Mouse (Mus musculus) left cerebral cortex, postnatal 14 days (tissue): ENCODE measurements around the gene Camk2g. TPM values are rescaled to one million over a fixed set of nuclear protein-coding genes. Genes with fewer than 3 reads are reported as not detected.
A peak's percentile ranks its signal among the peaks of the same experiment; 100 is the strongest.

Experiments
- DNase-seq, 2 experiments: peaks; one replicate each; pipeline ENCODE4 v3.0.0; 2021 to 2022; ENCODE audit warnings: low spot score in 2 of 2, mixed read lengths in 1 of 2
- intact Hi-C: fragments of 180-260 bp; cut with DNase I; formaldehyde crosslinking; loops from one replicate; pipeline ENCODE4 v1.15.1; 2025
- total RNA-seq, 2 experiments: library from RNA; stranded (reverse); gene quantifications; 2 replicates each; pipeline ENCODE4 v1.2.3; 2021

Camk2g gene
- total RNA-seq, 2 experiments from 2014 or later = 305 to 316 TPM

DNA sequence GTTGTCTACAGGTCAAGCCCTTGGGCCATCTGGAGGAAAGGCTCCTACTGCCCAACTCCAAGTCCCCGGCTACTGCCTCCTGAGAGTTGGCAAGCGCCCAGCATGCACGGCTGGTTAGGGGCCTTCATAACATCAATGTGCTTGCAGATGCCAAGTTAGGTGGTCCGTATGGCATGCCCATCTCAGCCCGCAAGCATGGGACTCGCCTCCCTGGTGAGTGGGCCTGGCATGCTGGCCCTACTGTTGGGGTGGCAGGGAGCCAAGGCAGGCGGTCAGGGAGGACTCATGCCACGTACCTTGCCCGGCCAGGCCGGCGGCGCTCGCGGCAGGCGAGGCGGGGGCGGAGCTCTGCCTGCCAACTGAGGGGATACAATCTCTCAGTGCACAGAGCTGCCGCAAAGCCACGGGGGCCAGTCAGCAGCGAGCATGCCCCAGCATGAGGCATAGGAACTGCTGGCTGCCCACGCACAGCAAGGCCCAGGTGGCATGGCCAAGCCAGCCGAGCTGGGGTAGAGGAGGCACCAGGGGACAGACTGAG is 36.4 kb downstream of the Camk2g start:
- intact Hi-C loops = no loop called here
- DNase-seq = no peak

DNA sequence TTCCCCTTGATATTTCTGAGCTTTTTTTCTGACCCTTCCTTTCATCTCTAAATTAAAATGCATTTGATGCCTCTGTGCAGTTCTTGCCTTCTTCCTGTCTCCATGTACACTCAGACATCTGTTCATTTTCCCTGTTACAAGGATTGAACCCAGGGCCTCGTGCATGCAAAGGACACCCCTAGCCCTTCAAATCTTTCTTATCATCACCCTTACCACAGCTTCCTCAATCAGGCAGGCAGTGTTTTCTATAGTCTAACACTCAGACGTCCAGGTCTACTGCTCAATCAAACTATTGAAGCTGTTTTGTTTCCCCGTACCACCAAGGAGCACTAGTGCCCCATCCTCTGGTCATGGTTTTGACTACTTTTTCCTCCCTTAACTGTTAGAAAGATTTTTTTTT is 40.1 kb downstream of the Camk2g start:
- intact Hi-C loops = no loop called here
- DNase-seq = no peak

DNA sequence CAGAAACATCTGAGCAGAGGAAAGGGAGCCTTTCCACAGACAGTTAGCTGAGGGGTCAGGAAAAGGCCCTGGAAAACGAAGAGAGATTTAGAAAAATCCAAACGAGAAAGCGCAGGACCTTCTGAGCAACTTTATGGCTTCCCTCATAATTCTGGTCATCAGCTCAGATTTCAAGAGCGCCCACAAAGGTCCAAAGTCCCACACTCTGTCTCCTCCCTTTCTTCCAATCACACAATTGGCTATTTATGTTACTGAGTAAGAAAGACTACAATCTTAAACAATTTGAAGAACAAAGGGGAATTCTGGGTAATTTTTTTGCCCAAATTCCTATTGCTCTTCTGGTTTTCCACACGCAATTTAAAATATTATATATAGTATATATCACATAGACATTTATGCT is 43.4 kb downstream of the Camk2g start:
- intact Hi-C loops = no loop called here
- no peak for DNase-seq

DNA sequence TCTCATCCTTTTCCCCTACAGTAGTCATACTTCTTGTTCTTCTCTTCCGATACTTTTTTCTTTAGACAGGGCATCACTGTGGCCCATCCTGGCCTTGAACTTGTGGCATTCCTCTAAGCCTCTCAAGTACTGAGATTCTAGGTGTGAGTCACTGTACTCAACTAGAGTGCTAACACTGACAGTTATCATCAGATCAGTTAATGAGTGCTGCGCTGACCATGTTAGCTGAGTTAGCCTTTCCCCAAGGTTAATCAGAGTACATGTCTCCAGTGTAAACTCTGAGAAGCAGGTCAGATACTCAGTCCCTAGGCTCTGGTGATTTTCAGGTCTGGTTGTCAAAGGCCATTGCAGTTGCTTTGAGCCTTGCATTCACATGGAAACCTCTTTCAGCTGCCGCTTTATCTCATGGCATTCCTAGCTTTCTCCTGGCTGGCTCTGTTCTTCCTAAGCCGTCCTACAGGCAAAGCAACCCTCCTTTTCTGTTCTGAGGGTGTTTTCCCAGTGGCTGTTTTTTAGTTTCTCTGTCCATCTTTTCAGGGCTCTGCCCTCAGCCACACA is 44.3 kb downstream of the Camk2g start:
- DNase-seq = no peak
- intact Hi-C loops = no loop called here

DNA sequence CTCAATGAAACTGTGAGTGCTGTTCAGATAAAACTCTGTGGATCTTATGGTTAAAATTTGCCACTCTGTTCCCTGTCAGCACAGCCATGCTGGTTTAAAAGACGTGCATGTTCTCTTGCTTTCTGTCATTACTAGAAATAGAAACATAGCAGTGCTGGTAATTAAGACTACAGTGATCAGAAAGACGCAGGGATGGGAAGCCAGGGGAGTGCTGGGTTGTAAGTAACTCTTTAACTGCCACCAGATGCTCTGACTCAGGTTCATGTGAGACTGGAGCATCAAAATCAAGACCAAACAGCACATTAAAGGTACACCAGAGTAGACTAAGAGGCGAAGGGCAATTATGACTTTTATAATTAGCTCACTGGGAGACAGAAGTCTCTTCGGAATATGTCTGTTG is 45.5 kb downstream of the Camk2g start:
- DNase-seq = no peak
- intact Hi-C loops = no loop called here

DNA sequence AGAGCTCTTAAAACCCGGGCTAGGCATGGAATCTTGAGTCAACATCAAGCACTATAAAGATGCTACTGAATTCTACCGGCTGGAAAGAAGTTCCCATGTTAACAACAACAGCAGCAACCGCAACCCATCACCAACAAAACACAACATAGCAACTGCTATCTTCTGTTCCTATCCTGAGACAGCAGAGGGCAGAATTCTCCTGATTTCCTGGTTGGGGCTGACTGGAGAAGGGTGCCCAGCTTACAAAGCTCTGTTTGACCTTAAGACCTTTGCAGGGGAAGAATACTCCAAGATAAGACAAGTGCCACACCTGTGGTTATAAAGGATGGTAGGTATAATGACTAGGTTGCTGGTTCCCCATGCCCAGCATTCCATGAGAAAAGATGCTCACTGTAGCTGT is 47.0 kb downstream of the Camk2g start:
- no peak for DNase-seq
- intact Hi-C loops = no loop called here

DNA sequence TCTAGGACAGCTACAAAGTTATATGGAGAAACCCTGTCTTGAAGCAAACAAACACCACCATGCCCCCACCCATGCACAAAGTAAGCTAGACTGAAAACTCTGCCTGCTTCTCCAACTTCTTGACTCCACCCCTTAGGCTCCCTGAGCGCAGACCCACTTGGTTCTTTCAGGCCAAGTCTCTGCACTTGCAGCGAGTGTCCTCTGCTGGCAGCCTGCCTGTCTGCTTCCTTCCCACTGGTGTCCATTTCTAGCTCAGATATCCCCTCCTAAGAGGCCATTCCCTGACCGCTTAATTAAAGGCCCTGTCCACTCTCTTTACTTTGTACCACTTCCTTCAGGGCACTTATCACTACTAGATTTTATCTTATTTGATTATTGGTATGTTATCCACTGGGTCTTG is 50.3 kb downstream of the Camk2g start:
- no peak for DNase-seq
- intact Hi-C loops = no loop called here

DNA sequence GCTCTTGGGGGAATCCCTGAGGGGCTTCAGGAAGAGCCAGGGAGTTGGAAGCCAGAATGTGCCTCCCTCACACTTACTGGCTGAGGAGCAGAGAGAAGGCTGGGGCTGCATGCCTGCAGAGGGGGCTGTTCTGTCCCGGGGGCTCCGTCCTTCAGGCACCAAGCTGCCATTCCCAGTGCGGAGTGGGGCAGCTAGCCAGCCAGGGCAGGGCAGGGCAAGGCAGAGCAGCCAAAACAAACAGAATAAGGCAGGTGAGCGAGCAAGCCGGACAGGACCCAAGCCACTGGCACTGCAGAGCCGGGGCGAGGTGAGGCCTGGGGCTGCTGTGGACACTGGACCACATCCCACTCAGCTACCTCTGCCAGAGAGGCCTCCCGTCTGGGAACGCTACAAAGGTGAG is 52.6 kb downstream of the Camk2g start:
- intact Hi-C loops = no loop called here
- DNase-seq = no peak

DNA sequence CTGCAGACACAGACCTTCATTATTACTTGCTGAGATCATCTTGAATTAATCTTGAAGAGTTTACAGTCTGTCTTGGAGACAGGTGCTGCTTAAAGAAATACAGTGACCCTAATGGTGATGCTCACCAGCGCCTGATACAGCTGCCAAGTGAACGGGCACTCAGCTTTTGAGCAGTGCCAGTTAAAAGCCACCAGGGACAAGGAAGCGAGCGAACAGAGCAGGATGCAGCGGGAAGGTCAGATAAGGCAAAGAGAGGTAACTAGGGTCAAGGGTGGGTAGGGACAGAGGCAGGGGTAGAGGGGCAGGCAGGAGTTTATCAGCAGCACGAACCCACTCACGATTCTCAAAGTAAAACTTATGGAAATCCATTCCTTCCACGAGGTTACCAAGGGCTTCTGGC is 55.4 kb downstream of the Camk2g start:
- intact Hi-C loops = loop anchor here (2.0 kb wide), 1 partner anchor 138 kb away; no protein-coding TSS in a partner anchor
- no peak for DNase-seq

DNA sequence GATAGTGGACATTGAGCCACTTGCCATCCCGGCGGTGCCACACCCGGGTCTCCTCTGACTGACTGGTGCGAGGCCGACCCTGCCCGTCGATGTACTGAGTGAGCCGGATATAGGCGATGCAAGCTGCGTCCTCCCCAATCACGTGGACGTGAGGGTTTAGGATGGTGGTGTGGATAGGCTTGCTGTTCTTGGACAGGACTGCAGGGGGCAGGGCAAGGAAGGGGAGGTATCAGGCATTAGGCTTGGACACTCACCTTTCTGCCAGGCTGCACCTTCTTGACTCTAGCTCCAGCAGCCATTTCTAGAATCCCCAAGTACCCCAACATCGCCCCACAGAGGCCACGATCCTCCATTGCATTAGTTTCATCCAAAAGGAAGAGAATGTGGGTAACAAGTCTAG is 56.6 kb downstream of the Camk2g start:
- intact Hi-C loops = no loop called here

DNA sequence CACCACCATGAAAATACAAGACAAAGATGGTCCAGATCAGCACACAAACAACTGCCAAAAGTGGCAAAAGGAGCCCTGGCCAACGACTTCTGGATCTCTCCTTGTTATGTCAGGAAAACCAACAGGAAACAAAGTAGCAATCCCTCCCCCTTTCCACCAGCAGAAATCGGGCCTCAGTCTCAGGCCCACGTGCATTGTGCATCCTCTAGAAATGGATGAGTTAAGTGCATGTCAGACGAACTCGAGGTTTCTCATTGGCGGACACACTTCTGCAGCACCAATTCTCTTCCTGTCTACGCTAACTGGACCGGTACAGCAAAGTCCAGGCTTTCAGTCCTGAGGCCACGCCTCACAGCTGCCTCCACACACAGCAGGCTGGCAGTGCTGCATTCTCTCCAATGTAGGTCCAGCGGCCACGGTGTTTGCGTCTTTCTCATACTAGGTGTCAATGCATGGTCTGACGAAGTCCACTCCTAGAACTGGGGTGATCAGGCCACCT is 57.9 kb downstream of the Camk2g start:
- intact Hi-C loops = no loop called here
- DNase-seq = no peak

More for the DNA sequence above, 56.6 kb downstream of the Camk2g start:
- peak; percentile 34 to 52 for DNase-seq

DNA sequence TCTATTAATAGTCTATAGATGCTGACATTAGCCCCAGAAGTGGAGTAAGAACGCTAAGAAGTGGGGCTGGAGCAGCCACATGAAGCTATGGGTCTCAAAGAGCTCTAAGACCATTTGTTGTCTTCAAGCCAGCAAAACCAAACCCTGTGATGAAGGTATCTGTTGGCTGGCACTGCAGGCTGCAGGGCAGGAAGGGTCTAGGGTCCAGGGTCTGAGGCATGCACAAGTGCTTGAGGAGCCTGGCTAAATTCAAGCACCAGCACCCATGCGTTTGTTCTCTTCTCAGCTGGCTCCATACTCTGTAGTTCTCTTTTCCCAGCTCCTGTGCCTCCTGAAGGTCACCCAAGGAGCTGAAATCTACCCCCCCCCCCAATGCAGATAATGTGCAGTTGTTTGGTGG is 58.8 kb downstream of the Camk2g start:
- intact Hi-C loops = no loop called here
- no peak for DNase-seq

DNA sequence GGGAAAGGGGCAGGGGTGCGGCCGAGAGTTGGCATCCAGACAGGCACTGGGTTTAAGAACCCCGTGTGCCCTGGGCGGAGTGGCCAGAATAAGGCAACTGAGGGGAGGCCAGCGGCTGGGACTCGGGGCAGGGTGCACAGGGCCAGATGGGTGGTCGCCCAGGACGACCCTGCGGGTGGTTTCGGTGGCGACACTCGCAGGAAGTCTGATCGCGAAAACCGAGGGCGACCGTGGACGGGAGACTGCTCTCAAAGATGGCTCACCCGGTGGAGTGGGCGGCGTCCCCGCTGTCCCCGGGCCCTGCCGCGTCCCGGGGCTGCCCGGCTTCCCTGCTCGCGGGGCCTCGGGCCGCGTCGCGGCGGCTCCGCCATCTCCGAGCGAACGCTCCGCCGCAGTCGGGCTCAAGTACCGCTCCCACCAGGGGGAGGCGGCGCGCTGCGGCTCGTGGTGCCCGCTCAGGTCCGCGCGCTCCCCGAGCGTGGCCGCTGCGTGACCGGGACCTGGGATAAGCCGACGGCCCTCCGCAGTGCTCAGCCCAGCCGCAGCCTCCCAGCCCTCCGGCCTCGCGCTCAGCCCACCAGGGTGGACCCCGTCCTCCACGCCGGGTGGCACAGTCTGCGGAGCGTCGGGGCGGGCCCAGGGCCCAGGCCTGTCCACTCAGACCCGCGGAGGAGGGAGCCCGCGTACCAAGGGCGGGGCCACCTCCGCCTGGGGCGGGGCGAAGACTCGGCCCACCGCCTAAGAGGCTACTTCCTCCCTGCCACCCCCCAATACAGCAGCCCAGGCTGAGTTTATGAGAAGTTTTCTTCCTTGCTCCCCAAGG is 59.7 kb downstream of the Camk2g start, which contains the start of gene Ndst2:
TSS of gene Ndst2 (minus strand) at position 611 of the 823 bp plus-strand sequence.
- intact Hi-C loops = no loop called here
- DNase-seq = peak; percentile 78 to 80

DNA sequence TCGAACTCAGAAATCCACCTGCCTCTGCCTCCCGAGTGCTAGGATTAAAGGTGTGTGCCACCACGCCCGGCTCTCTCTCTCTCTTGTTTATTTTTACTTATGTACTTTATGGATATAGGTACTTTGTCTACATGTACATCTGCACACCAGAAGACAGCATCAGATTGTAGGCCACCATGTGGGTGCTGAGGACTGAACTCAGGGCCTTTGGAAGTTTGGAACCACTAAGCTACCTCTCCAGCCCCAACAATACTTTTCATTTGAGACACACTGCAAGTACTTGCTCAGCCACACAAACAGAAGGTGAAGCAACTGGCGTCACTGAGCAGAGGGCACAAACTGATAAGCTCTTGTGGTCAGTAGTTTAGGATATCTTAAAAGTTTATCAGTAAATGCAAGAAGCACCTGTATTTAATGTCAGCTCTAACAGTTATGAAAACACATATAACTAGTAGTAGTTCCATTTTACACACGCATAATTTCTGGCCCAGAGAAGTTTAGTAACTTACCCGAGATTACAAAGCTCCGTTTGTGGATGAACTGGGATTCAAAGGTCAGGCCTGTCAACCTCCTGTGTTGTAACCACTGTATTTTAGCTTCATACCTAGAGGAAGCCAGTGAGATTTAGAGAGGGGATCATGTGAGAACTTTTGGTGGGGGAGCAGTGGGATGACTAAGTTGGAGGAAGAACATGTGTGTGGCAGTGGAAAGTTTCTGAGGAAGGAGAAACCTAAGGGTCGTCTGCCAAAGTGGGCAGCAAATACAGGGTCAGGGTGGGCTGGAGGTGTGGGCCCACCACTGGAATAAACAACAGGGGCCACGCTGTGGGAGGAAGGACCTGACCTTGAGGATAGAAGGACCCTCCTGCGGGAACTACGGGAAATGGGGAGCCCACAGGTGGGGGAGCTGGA is 60.6 kb downstream of the Camk2g start:
- intact Hi-C loops = no loop called here

DNA sequence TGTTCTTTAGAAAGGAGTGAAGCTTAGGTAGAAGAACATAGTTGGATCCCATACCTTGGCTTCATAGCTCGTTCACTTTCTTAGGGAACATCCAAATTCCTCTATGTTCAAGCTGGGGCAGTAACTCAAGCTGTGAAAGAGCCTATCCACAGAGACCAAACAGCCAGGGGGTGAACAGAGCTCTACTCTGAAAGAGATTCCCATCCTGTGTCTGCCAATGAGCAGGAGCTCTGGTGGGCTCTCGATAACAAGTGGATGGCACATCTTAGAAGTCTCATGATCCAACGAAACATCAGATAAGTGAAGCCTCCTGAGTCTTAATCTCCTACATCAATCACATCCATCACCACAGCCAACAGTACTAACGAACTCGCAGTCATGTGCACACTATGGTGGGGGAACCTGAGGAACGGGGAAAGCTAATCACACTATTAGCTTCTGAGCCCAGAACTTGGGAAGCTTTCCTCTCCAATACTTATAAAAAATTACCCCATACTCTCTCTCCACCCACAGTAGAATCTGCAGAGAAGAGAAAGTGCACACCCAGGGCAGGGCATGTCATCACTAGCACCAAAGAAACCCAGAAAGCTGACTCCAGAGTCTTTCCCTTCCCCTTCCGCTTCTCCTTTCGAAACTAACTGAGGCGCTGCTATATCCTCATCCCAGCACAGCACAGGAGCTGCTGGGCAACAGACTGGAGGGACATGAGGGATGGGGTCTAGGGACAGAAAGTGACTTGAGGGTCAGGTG is 62.9 kb downstream of the Camk2g start:
- intact Hi-C loops = no loop called here

More for the DNA sequence above, 60.6 kb downstream of the Camk2g start:
- no peak for DNase-seq

DNA sequence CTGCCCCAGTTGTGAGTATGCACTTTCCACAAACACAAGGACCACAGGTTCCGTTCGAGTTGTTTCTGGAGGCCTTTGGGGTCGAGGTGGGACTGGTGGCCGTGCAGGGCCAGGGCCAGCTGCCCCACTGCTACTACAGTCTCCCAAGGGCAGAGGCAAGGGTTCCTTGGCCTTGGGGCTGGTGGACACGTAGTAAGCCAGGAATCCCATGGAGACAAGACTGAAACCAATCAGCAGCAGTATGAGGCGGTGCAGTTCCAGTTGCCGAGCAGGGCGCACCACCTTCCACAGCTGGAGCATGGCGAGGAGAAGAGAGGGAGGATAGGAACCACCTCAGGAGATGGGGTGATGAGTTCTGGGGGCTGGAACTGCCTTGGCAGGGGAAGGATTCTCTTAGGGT is 64.0 kb downstream of the Camk2g start:
- DNase-seq = no peak
- intact Hi-C loops = no loop called here

More for the DNA sequence above, 62.9 kb downstream of the Camk2g start:
- DNase-seq = no peak

DNA sequence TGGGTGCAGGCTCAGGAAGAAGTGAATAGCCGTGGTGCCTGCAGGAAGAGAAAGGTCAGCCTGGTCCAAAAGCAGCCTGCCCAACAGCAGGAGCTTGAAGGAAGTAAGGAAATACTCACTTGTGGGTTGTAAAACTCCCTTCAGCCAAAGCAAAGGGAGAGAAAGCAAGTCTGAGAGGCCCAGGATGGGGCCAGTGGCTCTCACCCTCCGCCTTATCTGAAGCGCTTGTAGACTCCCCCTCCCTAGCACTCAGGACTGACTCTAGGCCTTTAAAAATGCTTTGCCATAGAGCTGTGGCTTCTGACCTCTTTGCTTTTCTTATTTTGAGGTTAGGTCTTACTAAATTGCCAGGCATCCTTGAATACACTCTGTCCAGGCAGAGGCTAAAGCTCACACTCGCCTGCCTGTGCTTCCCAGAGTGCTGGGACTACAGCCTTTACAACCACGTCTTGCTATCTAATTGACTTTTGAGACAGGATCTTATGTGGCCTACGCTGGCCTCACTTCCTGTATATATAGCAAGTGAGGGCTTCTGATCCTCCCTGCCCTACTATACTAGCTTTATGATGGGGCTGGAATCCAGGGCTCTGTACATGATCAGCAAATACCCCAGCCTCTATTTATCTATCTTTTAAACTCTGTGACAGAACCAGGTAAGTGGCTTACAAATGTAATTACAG is 68.1 kb downstream of the Camk2g start:
- no peak for DNase-seq
- intact Hi-C loops = no loop called here

DNA sequence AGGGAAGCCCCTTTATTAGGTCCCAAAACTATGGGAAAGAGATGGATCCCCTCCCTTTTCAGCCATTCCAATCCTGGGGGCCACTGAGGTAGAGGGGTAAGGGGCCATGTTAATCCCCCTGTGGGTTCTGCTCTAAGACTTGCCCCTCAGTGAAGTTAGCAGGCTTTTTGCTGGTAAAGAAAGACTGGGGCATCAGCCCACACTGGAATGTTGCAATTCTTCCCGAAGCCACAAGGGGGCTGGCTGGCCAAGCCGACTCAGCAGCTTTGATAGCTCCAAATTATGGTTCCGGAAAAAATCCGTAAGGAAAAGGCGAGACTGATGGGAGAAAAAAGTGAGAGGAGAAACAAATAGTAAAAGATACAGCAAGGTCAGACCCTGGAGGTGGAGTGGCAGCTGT is 69.8 kb downstream of the Camk2g start:
- intact Hi-C loops = loop anchor here (5.0 kb wide), 1 partner anchor 293 kb away; no protein-coding TSS in a partner anchor
- DNase-seq = peak; percentile 80 to 81
